Mouse (Mus musculus): ENCODE data around the gene Tmem229a.
A peak's percentile ranks its signal among the peaks of the same experiment; 100 is the strongest.

Tmem229a gene

GRCm38 (mm10) chr6:24955946-24956585, at the start of gene Tmem229a:
Gene Tmem229a, minus strand, starts transcription at chr6:24956297.
- DNase-seq, result peak; percentile 76 to 84

GRCm38 (mm10) chr6:24993754-24994153, 37.7 kb upstream of the Tmem229a start:
- DNase-seq, result no peak

DNA sequence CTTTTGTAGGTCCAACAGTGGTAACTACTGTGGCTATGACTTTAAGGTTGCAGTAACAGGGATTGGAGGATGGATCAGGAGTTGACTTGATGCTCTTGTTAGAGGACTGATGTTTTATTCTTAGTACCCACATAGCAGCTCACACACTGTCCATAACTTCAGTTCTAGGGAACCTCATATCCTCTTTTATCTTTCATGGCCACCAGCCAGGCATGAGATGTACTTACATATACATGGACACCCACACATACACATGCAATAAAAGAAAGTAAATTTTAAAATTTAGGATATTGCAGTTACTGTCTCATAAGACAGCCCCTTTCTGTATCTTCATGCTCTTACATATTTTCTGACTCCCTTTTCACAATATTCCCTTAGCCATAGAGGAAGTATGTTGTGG, 33.7 kb upstream of the Tmem229a start:
- DNase-seq, result no peak

DNA sequence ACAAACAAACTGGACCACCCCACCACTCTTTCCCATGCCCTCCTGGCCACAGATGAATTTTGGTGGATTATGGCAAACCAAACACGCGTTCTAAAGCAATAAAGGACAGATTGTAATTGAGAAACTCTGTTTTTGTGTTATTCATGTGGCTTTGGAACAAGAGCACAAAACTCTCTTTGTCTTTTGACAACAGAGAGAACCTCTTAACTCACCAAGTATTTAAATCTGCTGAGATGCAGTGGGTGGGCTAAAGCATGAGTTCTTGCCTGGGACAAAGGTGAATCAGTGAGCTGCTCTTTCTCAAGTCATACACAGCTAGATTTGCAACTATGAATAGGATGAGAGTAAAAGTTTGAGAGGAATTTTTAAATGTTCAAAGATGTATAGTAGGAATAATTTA, 20.1 kb upstream of the Tmem229a start:
- DNase-seq, result no peak

DNA sequence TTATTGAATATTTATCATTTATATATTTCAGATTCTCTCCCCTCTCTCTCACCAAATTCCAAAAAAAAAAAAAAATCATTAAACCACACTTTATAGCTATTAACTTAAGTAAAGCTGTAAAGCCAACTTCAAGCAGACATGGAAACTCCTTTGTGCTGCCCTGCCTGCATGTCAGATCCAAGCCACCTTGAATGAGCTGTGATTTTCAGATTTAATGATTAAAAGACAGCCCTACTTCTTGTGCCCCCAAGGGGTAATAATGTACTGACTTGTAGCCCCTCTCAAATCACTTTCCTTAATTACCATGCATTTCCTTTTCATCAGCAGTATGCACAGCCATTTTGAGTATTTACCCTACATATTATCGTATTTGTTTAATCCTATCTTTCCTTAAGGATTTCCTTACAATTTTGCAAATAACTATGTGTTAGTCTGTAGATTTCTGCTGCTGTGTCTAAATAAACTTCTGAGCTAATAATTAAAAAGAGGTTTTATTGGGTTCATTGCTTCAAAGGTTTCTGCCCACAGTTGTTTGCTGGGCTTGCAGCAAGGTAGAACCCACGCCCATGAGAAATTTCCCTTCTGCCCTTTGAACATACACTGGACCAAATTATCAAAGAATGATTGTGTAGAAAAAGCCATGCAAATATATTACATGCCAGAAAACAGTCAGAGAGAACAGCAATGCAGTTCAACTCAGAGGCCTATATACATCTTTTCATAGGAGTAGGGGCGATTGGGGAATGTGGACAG, 12.6 kb upstream of the Tmem229a start:
- DNase-seq, result peak; percentile 39 to 71

DNA sequence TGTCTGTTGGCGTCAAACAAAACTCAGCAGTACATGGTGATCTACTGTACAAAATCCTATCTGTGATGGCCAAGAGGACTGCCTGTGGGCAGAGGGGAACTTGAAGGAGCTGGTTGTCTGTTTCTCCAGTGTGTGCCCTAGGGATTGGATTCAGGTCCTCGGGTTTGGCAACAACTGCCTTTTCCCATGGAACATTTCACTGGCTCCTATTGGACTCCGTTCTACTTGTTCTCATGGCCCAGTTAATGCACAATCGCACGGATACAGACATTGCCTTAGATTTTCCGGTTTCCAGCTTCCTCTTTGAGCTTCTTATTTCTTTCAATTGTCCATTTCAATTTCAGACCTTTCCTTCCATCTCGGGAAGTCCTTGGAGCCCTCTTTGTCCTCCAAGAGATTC, 11.6 kb upstream of the Tmem229a start:
- DNase-seq, result peak; percentile 50 to 62

- DNase-seq, result peak in 1 of 2 experiments; percentile 34
These were observed 10.0 kb upstream of the Tmem229a start for GRCm38 (mm10) chr6:24966010-24966682.

GRCm38 (mm10) chr6:24963754-24964153, 7.7 kb upstream of the Tmem229a start:
- peak in 1 of 2 experiments; percentile 13 for DNase-seq

DNA sequence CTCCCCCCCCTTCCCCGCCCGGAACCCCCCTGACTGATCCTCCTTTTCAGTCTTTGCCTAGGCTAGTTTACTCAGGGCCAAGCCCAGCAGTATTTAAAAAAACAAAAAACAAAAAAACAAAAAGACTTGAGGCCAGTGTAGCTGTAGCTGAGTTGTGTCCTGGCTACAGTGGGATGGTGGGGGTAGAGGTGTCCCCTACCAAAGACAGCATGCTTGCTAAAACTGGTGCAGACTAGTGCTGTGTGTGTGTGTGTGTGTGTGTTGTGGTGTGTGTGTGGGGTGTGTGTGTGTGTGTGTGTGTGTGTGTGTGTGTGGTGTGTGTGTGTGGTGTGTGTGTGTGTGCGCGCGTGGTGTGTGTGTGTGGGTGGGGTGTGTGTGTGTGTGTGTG, 483 bp upstream of the Tmem229a start:
- no peak for DNase-seq

DNA sequence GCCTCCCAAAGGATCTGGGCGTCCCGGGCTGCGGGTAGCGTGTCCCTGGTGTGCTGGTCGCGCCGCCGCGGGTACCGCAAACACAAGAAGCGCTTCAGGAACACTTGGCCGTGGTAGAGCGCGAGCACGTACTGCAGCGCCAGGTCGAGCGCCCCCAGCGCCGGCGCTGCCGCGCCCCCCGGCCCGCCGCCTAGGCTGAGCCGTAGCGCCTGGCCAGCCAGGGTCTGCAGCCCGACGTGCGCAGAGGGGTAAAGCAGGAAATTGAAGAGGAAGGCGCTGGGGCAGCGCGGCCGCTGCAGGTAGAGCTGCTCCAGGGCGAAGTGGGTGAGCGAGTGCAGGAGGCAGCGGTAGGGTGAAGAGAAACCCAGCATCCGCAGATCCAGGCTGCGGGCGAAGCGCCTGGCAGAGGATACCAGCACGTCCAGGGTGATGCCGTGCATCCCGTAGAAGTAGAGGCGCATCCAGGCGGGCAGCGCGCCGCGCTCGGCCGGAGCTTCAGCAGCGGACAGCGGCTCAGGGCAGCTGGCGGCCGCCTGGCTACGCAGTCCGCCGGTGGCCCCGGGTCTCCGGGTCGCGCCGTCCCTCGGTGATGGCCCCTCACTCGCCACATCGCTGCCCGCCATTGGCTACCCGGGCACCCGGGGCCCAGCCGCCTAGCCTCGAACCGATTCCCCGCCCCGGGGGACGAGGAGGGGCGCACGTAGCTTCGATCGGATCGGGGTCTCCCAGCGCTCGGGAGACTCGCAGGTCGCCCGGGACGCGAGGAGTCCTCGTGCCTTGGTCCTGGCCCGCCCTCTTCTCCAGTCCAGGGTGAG, 759 bp downstream of the Tmem229a start:
- peak in 1 of 2 experiments; percentile 57 for DNase-seq

DNA sequence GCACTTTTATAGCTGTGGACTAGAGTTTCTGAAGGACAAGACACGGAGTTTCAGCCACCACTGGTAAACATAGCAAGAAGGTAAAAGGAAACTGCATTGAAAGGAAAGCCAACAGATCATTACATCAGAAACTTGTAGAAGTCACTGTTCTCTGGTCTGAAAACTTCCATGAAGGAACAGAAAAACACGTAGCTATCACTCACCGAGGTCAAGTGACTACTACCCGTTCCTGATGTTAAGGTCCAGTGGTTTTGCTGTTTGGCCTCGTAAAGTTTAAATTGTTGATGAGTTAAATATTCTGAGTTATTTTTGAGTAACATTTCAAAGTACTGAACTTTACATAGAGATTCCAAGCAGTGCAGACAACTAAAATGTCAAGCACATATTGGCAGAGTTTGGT, 2.0 kb downstream of the Tmem229a start:
- DNase-seq, result peak; percentile 31 to 72

- DNase-seq, result peak; percentile 39 to 84
These were observed 3.8 kb downstream of the Tmem229a start for GRCm38 (mm10) chr6:24952341-24952740.

DNA sequence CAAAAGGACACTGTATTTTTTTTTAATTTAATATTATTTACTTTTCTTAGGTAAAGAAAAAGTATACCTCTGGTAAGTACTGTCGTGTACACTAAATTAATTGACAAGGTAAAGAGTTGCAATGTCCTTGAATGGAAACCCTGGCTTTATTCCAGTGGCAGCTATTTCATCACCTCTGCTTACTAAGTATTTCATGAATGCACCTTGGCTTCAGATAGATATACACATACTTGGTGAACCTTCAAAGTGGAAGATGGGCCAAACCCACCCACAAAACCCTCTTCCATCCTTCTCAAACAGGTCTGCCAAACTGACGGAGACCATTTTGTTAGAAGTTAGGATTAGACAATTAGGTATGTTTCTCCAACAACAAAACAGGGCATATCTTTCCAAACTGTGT, 5.4 kb downstream of the Tmem229a start:
- DNase-seq, result peak in 1 of 2 experiments; percentile 8

DNA sequence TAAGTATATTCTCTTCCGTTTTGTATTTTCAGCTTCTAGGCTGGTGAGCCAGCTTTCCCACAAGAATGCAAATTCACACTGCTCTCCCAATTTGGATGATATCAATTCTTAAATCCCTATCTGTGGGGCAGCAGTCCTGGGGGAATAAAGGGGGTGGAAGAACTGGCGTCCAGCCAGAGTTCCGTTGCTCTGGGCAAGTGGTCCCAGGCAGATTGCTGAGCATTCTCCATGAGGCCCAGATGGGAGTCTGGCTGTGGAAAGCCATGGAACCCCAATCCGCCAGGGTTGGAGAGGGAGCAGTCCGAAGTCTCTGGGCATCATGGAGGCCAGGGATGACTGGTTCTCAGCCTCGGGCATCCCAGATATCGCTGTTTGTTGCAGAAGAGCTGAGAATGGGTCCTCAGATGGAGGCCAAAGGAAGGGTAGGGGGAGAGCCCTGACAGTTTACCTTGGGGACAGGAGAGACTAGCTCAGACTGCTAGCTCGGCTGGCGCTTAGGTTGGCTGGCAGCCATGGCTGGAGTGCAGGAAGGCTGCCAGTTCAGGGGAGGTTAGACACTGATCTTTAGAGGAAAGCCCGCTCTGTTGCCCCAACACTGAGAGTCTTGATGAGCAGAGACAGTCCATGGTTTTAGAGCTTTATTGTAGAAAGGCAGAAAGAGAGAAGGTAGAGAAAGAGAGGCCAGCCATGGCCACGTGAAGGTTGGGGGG, 30.9 kb downstream of the Tmem229a start:
- DNase-seq, result peak in 1 of 2 experiments; percentile 64

- no peak for DNase-seq
These were observed 42.5 kb downstream of the Tmem229a start for GRCm38 (mm10) chr6:24913591-24913990.

- peak; percentile 43 to 50 for DNase-seq
These were observed 45.4 kb downstream of the Tmem229a start for GRCm38 (mm10) chr6:24910728-24911105.

DNA sequence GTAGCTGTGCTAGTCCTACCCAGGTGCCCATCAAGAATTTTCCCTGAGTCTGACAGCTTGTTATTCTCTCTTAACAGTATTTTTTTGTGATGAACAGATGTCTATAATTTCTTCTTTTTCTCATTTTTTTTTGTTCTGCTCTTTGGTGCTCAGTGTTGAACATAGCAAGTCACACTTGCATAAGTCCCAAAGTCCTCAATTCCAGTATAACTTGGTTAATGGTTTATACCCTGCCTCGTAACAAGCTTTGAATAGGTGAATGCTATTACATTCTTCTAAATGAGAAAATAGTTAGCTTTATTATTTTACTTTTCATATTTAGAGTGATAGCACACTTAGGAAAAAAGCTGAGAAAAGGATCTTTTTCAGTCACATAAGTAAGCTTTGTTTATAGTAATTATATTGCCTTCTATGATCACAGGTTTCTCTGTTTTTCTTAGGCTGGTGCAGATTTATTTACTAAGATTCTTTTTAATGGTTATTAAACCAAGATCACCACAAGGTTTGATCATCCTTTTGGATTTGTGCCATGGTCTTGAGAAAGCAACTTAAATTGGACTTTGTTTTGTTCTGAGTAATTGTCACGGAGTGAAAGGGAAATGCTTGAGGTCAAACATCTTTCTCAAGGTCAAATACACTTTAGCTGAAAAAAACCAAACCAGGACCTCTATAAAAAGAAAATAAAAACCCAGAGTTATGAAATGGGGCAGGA, 45.9 kb downstream of the Tmem229a start:
- peak in 1 of 2 experiments; percentile 56 for DNase-seq

- DNase-seq, result no peak
These were observed 48.3 kb downstream of the Tmem229a start for GRCm38 (mm10) chr6:24907824-24908223.

- DNase-seq, result no peak
These were observed 51.0 kb downstream of the Tmem229a start for GRCm38 (mm10) chr6:24905101-24905500.
